Mouse (Mus musculus): ENCODE measurements at regions not wholly inside any gene's neighbourhood (a gene's known extent, or its start where the extent isn't known, plus 50 kb on each side); places are given as distances from the start of the nearest gene placed in this dataset.

GRCm38 (mm10) chr11:21478191-21478590, 93.8 kb upstream of the Wdpcp start:
- DNase-seq (ENCODE audit: low spot score in 2 of 2): no peak

GRCm38 (mm10) chr11:21470711-21471110, 99.7 kb upstream of the Ugp2 start:
- no peak for DNase-seq (ENCODE audit: low spot score in 2 of 2)

GRCm38 (mm10) chr11:21468465-21468864, 97.5 kb upstream of the Ugp2 start:
- no peak for DNase-seq (ENCODE audit: low spot score in 2 of 2)

GRCm38 (mm10) chr11:21460011-21460410, 89.0 kb upstream of the Ugp2 start:
- DNase-seq (ENCODE audit: low spot score in 2 of 2): no peak

- DNase-seq (ENCODE audit: low spot score in 2 of 2): no peak
These were observed 82.5 kb upstream of the Ugp2 start for GRCm38 (mm10) chr11:21453308-21454106.

GRCm38 (mm10) chr11:21433726-21434125, 62.7 kb upstream of the Ugp2 start:
- DNase-seq (ENCODE audit: low spot score in 2 of 2): no peak

GRCm38 (mm10) chr11:21430021-21430420, 59.0 kb upstream of the Ugp2 start:
- no peak for DNase-seq (ENCODE audit: low spot score in 2 of 2)

- peak in 1 of 2 experiments; percentile 24 for DNase-seq (ENCODE audit: low spot score in 2 of 2)
These were observed 57.7 kb upstream of the Ugp2 start for GRCm38 (mm10) chr11:21428749-21429148.

- no peak for DNase-seq (ENCODE audit: low spot score in 2 of 2)
These were observed 57.0 kb upstream of the Ugp2 start for GRCm38 (mm10) chr11:21428013-21428317.

- DNase-seq (ENCODE audit: low spot score in 2 of 2): no peak
These were observed 56.5 kb upstream of the Ugp2 start for GRCm38 (mm10) chr11:21427291-21428012.

- no peak for DNase-seq (ENCODE audit: low spot score in 2 of 2)
These were observed 54.6 kb upstream of the Ugp2 start for GRCm38 (mm10) chr11:21425480-21426101.

GRCm38 (mm10) chr11:21424345-21424744, 53.3 kb upstream of the Ugp2 start:
- DNase-seq (ENCODE audit: low spot score in 2 of 2): no peak

- DNase-seq (ENCODE audit: low spot score in 2 of 2): no peak
These were observed 51.4 kb upstream of the Ugp2 start for GRCm38 (mm10) chr11:21422281-21422878.

Measured in adrenal gland, adult 18-20 months (tissue).